Mouse (Mus musculus): ENCODE measurements around the gene Actl11. TPM values are rescaled to one million over a fixed set of nuclear protein-coding genes. Genes with fewer than 3 reads are reported as not detected.
A peak's percentile ranks its signal among the peaks of the same experiment; 100 is the strongest.

The Actl11 gene
- polyA plus RNA-seq, 1 experiment from 2014 or later: not detected

GRCm38 (mm10) chr9:107970311-107970710 is 42.0 kb downstream of the Actl11 start:
- Histone ChIP-seq H3K4me1 (replicated peaks; ENCODE audit: control insufficient read depth, insufficient read depth, low read length) (no peaks in the 10 kb centered on the region), H3K9me3 (ENCODE audit: control insufficient read depth, low read length) (no peaks in the 10 kb centered on the region), H3K9ac (ENCODE audit: low read length) (no peak overlapping the region), H3K36me3 (ENCODE audit: control insufficient read depth, insufficient read depth, low read length) (peaks cover 5% of the 10 kb centered on the region; the same call in 1 of the 2 replicates), H3K4me3 (ENCODE audit: low read depth, low read length) (no peak overlapping the region), H3K27ac (ENCODE audit: low read depth, low read length) (no peak overlapping the region), H3K27me3 (ENCODE audit: control insufficient read depth, insufficient read depth, low read length) (no peaks in the 10 kb centered on the region), H3K4me2 (ENCODE audit: low read depth, low read length, severe bottlenecking) (no peak overlapping the region)
- WGBS: 93% methylated on average over 5 of the region's 5 CpGs
- ATAC-seq (replicated peaks; ENCODE audit: low FRiP score) (no peak), DNase-seq (ENCODE audit: low spot score) (no peak)

GRCm38 (mm10) chr9:107971690-107972541 is 43.6 kb downstream of the Actl11 start:
- Histone ChIP-seq H3K9me3 (ENCODE audit: control insufficient read depth, low read length) (no peaks in the 10 kb centered on the region), H3K4me2 (ENCODE audit: low read depth, low read length, severe bottlenecking) (no peak overlapping the region), H3K27me3 (ENCODE audit: control insufficient read depth, insufficient read depth, low read length) (no peaks in the 10 kb centered on the region), H3K9ac (ENCODE audit: low read length) (no peak overlapping the region), H3K36me3 (ENCODE audit: control insufficient read depth, insufficient read depth, low read length) (peaks cover 5% of the 10 kb centered on the region; the same call in 1 of the 2 replicates), H3K4me3 (ENCODE audit: low read depth, low read length) (no peak overlapping the region), H3K4me1 (replicated peaks; ENCODE audit: control insufficient read depth, insufficient read depth, low read length) (no peaks in the 10 kb centered on the region), H3K27ac (ENCODE audit: low read depth, low read length) (no peak overlapping the region)
- ATAC-seq (replicated peaks; ENCODE audit: low FRiP score) (no peak), DNase-seq (ENCODE audit: low spot score) (no peak)
- WGBS: 85% methylated on average over 8 of the region's 8 CpGs

DNA sequence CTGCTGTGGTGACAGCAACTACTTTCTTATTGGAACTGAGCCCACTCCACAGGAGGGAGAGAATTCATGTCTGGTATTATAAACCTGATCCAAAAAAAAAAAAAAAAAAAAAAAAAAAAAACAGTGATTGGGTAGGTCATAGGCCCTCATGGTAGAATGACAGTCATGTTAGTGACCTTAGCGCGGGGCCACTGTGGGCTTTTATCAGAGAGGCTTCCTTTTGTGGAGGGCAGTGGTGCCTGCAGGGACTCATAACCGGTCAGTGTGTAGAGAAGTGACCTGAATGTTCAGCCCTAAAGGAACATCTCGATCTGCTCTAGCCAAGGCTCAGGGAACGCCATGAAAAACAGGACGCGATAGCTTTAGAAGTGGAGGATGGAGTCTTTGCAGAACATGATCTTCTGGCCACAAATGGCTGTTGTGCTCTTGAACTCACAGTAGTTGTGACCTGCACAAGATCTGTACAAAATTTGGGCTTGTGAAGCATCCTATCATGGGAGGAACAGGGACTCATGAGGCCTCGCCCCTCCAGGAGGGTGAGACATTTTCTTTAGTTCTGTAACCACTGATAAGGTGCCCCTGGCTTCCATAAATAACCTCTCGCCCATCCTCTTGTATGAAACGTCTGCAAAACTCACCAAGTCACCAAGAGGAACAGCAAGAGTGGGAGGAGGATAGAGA is 46.4 kb downstream of the Actl11 start:
- H3K9me3 ChIP-seq (ENCODE audit: control insufficient read depth, low read length): no peaks in the 10 kb centered on the region
- DNase-seq (ENCODE audit: low spot score): no peak
- H3K36me3 ChIP-seq (ENCODE audit: control insufficient read depth, insufficient read depth, low read length): peaks cover 5% of the 10 kb centered on the region; the same call in 1 of the 2 replicates
- H3K4me1 ChIP-seq (replicated peaks; ENCODE audit: control insufficient read depth, insufficient read depth, low read length): no peaks in the 10 kb centered on the region
- 85% methylated on average over 10 of the region's 10 CpGs for WGBS
- no peak for ATAC-seq (replicated peaks; ENCODE audit: low FRiP score)
- H3K27ac ChIP-seq (ENCODE audit: low read depth, low read length): peak overlapping the region; percentile 14; the same call in 1 of the 2 replicates
- no peaks in the 10 kb centered on the region for H3K27me3 ChIP-seq (ENCODE audit: control insufficient read depth, insufficient read depth, low read length)
- no peak overlapping the region for H3K4me3 ChIP-seq (ENCODE audit: low read depth, low read length)
- H3K4me2 ChIP-seq (ENCODE audit: low read depth, low read length, severe bottlenecking): no peak overlapping the region
- H3K9ac ChIP-seq (ENCODE audit: low read length): no peak overlapping the region

DNA sequence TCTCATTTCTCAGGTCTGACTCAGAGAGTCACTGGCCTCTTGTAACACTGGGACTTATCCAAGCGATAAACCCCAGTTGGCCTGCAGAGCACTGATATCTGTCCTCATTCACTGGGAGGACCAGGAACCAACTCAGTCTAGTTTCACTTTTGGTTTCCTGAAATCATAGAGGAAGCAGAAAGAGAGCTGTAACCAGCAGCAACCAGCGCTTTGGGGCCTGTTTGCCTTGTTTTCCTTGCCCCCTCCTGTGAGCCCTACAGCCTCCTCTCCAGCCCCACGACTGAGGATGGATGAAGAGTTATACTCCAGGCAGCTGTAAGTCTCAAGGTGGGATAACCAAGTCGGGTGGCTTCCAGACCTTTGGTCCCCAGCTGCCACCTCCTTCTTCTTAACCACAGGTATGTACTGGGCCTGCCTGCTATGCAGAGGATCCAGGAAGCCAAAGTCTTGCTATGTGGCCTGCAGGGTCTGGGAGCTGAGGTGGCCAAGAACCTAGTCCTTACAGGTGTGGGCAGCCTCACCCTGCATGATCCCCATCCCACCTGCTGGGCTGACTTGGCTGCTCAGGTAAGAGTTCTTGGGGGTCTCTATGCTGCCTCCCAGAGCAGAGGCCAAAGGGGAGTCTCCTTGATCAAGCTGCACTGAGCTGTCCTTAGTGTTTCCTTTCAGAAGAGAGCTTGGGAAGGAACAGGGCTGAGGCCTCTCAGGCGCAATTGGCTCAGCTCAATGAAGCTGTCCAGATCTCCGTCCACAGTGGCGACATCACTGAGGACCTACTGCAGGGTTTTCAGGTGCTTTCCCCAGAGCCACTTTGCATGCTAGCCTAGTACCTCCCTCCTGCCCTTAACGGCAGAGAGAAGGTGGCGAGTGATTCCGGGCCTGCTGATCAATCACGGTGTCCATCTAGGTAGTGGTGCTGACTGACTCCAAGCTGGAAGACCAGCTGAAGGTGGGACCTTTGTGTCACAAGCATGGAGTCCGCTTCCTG is 47.4 kb downstream of the Actl11 start, which contains the start of gene Uba7:
Gene Uba7 (plus strand): TSS at position 107 of the 988 bp plus-strand sequence.
- ATAC-seq (replicated peaks; ENCODE audit: low FRiP score) (no peak), DNase-seq (ENCODE audit: low spot score) (no peak)
- Histone ChIP-seq H3K4me2 (ENCODE audit: low read depth, low read length, severe bottlenecking) (no peak within 1 kb of the TSS), H3K27ac (ENCODE audit: low read depth, low read length) (peak within 1 kb of the TSS; percentile 14; the same call in 1 of the 2 replicates), H3K27me3 (ENCODE audit: control insufficient read depth, insufficient read depth, low read length) (no peaks in the 10 kb centered on the region), H3K4me3 (ENCODE audit: low read depth, low read length) (no peak within 1 kb of the TSS), H3K9me3 (ENCODE audit: control insufficient read depth, low read length) (no peaks in the 10 kb centered on the region), H3K4me1 (replicated peaks; ENCODE audit: control insufficient read depth, insufficient read depth, low read length) (no peaks in the 10 kb centered on the region), H3K9ac (ENCODE audit: low read length) (no peak within 1 kb of the TSS), H3K36me3 (ENCODE audit: control insufficient read depth, insufficient read depth, low read length) (peaks cover 3% of the 10 kb centered on the region; the same call in 1 of the 2 replicates)
- WGBS: 78% methylated on average over 12 of the region's 12 CpGs

- Histone ChIP-seq H3K9ac (ENCODE audit: low read length) (no peak overlapping the region), H3K4me1 (replicated peaks; ENCODE audit: control insufficient read depth, insufficient read depth, low read length) (peaks cover 5% of the 10 kb centered on the region; the same call in 1 of the 2 replicates), H3K27ac (ENCODE audit: low read depth, low read length) (no peak overlapping the region), H3K36me3 (ENCODE audit: control insufficient read depth, insufficient read depth, low read length) (no peaks in the 10 kb centered on the region), H3K4me3 (ENCODE audit: low read depth, low read length) (no peak overlapping the region), H3K9me3 (ENCODE audit: control insufficient read depth, low read length) (no peaks in the 10 kb centered on the region), H3K4me2 (ENCODE audit: low read depth, low read length, severe bottlenecking) (no peak overlapping the region), H3K27me3 (ENCODE audit: control insufficient read depth, insufficient read depth, low read length) (no peaks in the 10 kb centered on the region)
- no peak for ATAC-seq (replicated peaks; ENCODE audit: low FRiP score)
- WGBS: 87% methylated on average over 12 of the region's 12 CpGs
- no peak for DNase-seq (ENCODE audit: low spot score)
Observed at GRCm38 (mm10) chr9:107978815-107979214, 50.5 kb downstream of the Actl11 start.

Other genes with a start within 250 kb of the Actl11 start
- 1.6 and 2.6 TPM in 2 replicates for gene Gnat1, start 248.8 kb upstream of the Actl11 start, polyA plus RNA-seq (2014; fragmentation: Nextera tagmentation; extraction: Ambion mirVana)
- 13.2 and 15.9 TPM in 2 replicates for gene Sema3f, start 218.0 kb upstream of the Actl11 start, polyA plus RNA-seq (2014; fragmentation: Nextera tagmentation; extraction: Ambion mirVana)
- gene Rbm5, start 157.5 kb upstream of the Actl11 start, polyA plus RNA-seq (2014; fragmentation: Nextera tagmentation; extraction: Ambion mirVana): 198 and 206 TPM in 2 replicates
- gene Rbm6, start 55.2 kb upstream of the Actl11 start, polyA plus RNA-seq (2014; fragmentation: Nextera tagmentation; extraction: Ambion mirVana): 112 and 119 TPM in 2 replicates
- 14.7 and 14.9 TPM in 2 replicates for gene Mon1a, start 40.3 kb upstream of the Actl11 start, polyA plus RNA-seq (2014; fragmentation: Nextera tagmentation; extraction: Ambion mirVana)
- gene Mst1r, start 21.6 kb upstream of the Actl11 start, polyA plus RNA-seq (2014; fragmentation: Nextera tagmentation; extraction: Ambion mirVana): 0.36 and 0.43 TPM in 2 replicates
- gene Camkv, start 7.2 kb downstream of the Actl11 start, polyA plus RNA-seq (2014; fragmentation: Nextera tagmentation; extraction: Ambion mirVana): 7.4 and 8.0 TPM in 2 replicates
- 38.2 and 39.7 TPM in 2 replicates for gene Traip, start 21.7 kb downstream of the Actl11 start, polyA plus RNA-seq (2014; fragmentation: Nextera tagmentation; extraction: Ambion mirVana)
- 7.9 and 8.4 TPM in 2 replicates for gene Uba7, start 47.0 kb downstream of the Actl11 start, polyA plus RNA-seq (2014; fragmentation: Nextera tagmentation; extraction: Ambion mirVana)
- 1.0 and 1.7 TPM in 2 replicates for gene Gm20661, start 54.6 kb downstream of the Actl11 start, polyA plus RNA-seq (2014; fragmentation: Nextera tagmentation; extraction: Ambion mirVana)
- 22.8 and 26.5 TPM in 2 replicates for gene Inka1, start 57.4 kb downstream of the Actl11 start, polyA plus RNA-seq (2014; fragmentation: Nextera tagmentation; extraction: Ambion mirVana)
- 1.9 and 3.4 TPM in 2 replicates for gene Cdhr4, start 64.0 kb downstream of the Actl11 start, polyA plus RNA-seq (2014; fragmentation: Nextera tagmentation; extraction: Ambion mirVana)
- 0.39 and 1.1 TPM in 2 replicates for gene Gm20662, start 67.9 kb downstream of the Actl11 start, polyA plus RNA-seq (2014; fragmentation: Nextera tagmentation; extraction: Ambion mirVana)
- gene Ip6k1, start 74.0 kb downstream of the Actl11 start, polyA plus RNA-seq (2014; fragmentation: Nextera tagmentation; extraction: Ambion mirVana): 41.1 and 43.3 TPM in 2 replicates
- gene Gmppb, start 120.8 kb downstream of the Actl11 start, polyA plus RNA-seq (2014; fragmentation: Nextera tagmentation; extraction: Ambion mirVana): 19.9 and 20.7 TPM in 2 replicates
- 2.4 and 2.7 TPM in 2 replicates for gene Amigo3, start 124.7 kb downstream of the Actl11 start, polyA plus RNA-seq (2014; fragmentation: Nextera tagmentation; extraction: Ambion mirVana)
- gene Mst1, start 152.0 kb downstream of the Actl11 start, polyA plus RNA-seq (2014; fragmentation: Nextera tagmentation; extraction: Ambion mirVana): 0.28 and 0.56 TPM in 2 replicates
- gene Rnf123, start 154.9 kb downstream of the Actl11 start, polyA plus RNA-seq (2014; fragmentation: Nextera tagmentation; extraction: Ambion mirVana): 34.7 and 37.0 TPM in 2 replicates
- gene Apeh, start 166.1 kb downstream of the Actl11 start, polyA plus RNA-seq (2014; fragmentation: Nextera tagmentation; extraction: Ambion mirVana): 53.3 and 61.5 TPM in 2 replicates